Mouse (Mus musculus) embryonic fibroblast, embryonic 13.5 days (primary cell): Measurements from ENCODE around the gene Tmem255a.

ENCODE experiments used
- CTCF ChIP-seq: IDR thresholded peaks from 2 replicates; pipeline ENCODE4 v1.5.1; 2011; ENCODE audit warnings: mild to moderate bottlenecking, control low read depth, low read length, moderate library complexity, borderline replicate concordance; ENCODE audit not compliant: insufficient read depth
- POLR2A ChIP-seq: IDR thresholded peaks from 2 replicates; pipeline ENCODE4 v1.6.1; 2011; ENCODE audit warnings: low read depth, mild to moderate bottlenecking, control low read depth, low read length, moderate library complexity

- TF ChIP-seq POLR2A (no peak), CTCF (no peak)
Observed at GRCm38 (mm10) chrX:38190458-38190764, 61.8 kb downstream of the Tmem255a start.
